Mouse (Mus musculus): ENCODE measurements around the gene 4931429L15Rik. TPM values are rescaled to one million over a fixed set of nuclear protein-coding genes. Genes with fewer than 3 reads are reported as not detected.
"Not testable (repeated sequence)": the region's sequence is repeated elsewhere in the genome, so short reads cannot be mapped to it uniquely, and the experiment has no call there.

4931429L15Rik gene
- polyA plus RNA-seq, 1 experiment from 2014 or later, result not detected

GRCm38 (mm10) chr9:46336294-46336693 lies 16.5 kb upstream of the 4931429L15Rik start:
- DNase-seq (ENCODE audit: low spot score), result peak; percentile 55
- H3K36me3 ChIP-seq, H3K27ac ChIP-seq, H3K4me3 ChIP-seq, H3K9me3 ChIP-seq: not testable (repeated sequence)
- Histone ChIP-seq H3K27me3 (ENCODE audit: insufficient read depth, poor library complexity, severe bottlenecking) (peaks cover 61% of the 10 kb centered on the region), H3K4me1 (peaks cover 19% of the 10 kb centered on the region)
- 62% methylated on average over 13 of the region's 14 CpGs for WGBS

- H3K27me3 ChIP-seq (ENCODE audit: insufficient read depth, poor library complexity, severe bottlenecking), result peaks cover 66% of the 10 kb centered on the region
- DNase-seq (ENCODE audit: low spot score), result peak; percentile 48
- 71% methylated on average over 10 of the region's 10 CpGs for WGBS
These were observed 15.7 kb upstream of the 4931429L15Rik start for GRCm38 (mm10) chr9:46335461-46335995.

GRCm38 (mm10) chr9:46334471-46335025 lies 14.8 kb upstream of the 4931429L15Rik start:
- Histone ChIP-seq H3K36me3 (no peaks in the 10 kb centered on the region), H3K4me3 (peak overlapping the region; percentile 17; the same call in 1 of the 2 replicates), H3K4me1 (peaks cover 28% of the 10 kb centered on the region), H3K27me3 (ENCODE audit: insufficient read depth, poor library complexity, severe bottlenecking) (peaks cover 72% of the 10 kb centered on the region), H3K9me3 (no peaks in the 10 kb centered on the region), H3K27ac (no peak overlapping the region)
- DNase-seq (ENCODE audit: low spot score), result peak; percentile 60
- 31% methylated on average over 26 of the region's 26 CpGs for WGBS

More at GRCm38 (mm10) chr9:46335461-46335995, 15.7 kb upstream of the 4931429L15Rik start:
- H3K36me3 ChIP-seq, result no peaks in the 10 kb centered on the region
- H3K4me1 ChIP-seq, result peaks cover 21% of the 10 kb centered on the region
- H3K9me3 ChIP-seq, result no peaks in the 10 kb centered on the region
- H3K4me3 ChIP-seq, result no peak overlapping the region
- no peak overlapping the region for H3K27ac ChIP-seq

- peaks cover 53% of the 10 kb centered on the region for H3K27me3 ChIP-seq (ENCODE audit: insufficient read depth, poor library complexity, severe bottlenecking)
- 74% methylated on average over 1 of the region's 1 CpGs for WGBS
These were observed 11.5 kb upstream of the 4931429L15Rik start for GRCm38 (mm10) chr9:46331301-46331700.

GRCm38 (mm10) chr9:46330586-46330895 lies 10.8 kb upstream of the 4931429L15Rik start:
- DNase-seq (ENCODE audit: low spot score), result no peak
- H3K4me3 ChIP-seq, result no peak overlapping the region
- WGBS, result 27% methylated on average over 6 of the region's 6 CpGs
- peaks cover 46% of the 10 kb centered on the region for H3K27me3 ChIP-seq (ENCODE audit: insufficient read depth, poor library complexity, severe bottlenecking)
- no peaks in the 10 kb centered on the region for H3K36me3 ChIP-seq
- no peaks in the 10 kb centered on the region for H3K9me3 ChIP-seq
- peaks cover 28% of the 10 kb centered on the region for H3K4me1 ChIP-seq
- 0 out of 2 replicates have a peak overlapping the region, but pooled peaks have one; percentile 16 for H3K27ac ChIP-seq

More at GRCm38 (mm10) chr9:46331301-46331700, 11.5 kb upstream of the 4931429L15Rik start:
- Histone ChIP-seq H3K4me3 (no peak overlapping the region), H3K9me3 (no peaks in the 10 kb centered on the region), H3K27ac (no peak overlapping the region), H3K4me1 (peaks cover 28% of the 10 kb centered on the region), H3K36me3 (no peaks in the 10 kb centered on the region)
- peak; percentile 68 for DNase-seq (ENCODE audit: low spot score)

- Histone ChIP-seq H3K4me3 (peak overlapping the region; percentile 53; the same call in 1 of the 2 replicates), H3K36me3 (no peaks in the 10 kb centered on the region), H3K27ac (0 out of 2 replicates have a peak overlapping the region, but pooled peaks have one; percentile 16), H3K27me3 (ENCODE audit: insufficient read depth, poor library complexity, severe bottlenecking) (peaks cover 41% of the 10 kb centered on the region), H3K4me1 (peaks cover 28% of the 10 kb centered on the region), H3K9me3 (no peaks in the 10 kb centered on the region)
- DNase-seq (ENCODE audit: low spot score), result peak; percentile 70
- 10% methylated on average over 24 of the region's 24 CpGs for WGBS
These were observed 10.2 kb upstream of the 4931429L15Rik start for GRCm38 (mm10) chr9:46329801-46330585.

GRCm38 (mm10) chr9:46329250-46329648 lies 9.5 kb upstream of the 4931429L15Rik start:
- WGBS, result 1% methylated on average over 19 of the region's 19 CpGs
- H3K27ac ChIP-seq, result peak overlapping the region; percentile 86
- H3K4me3 ChIP-seq, result peak overlapping the region; percentile 53
- peaks cover 33% of the 10 kb centered on the region for H3K27me3 ChIP-seq (ENCODE audit: insufficient read depth, poor library complexity, severe bottlenecking)
- H3K9me3 ChIP-seq, result no peaks in the 10 kb centered on the region
- DNase-seq (ENCODE audit: low spot score), result peak; percentile 84
- no peaks in the 10 kb centered on the region for H3K36me3 ChIP-seq
- H3K4me1 ChIP-seq, result peaks cover 22% of the 10 kb centered on the region

- no peaks in the 10 kb centered on the region for H3K36me3 ChIP-seq
- peaks cover 28% of the 10 kb centered on the region for H3K27me3 ChIP-seq (ENCODE audit: insufficient read depth, poor library complexity, severe bottlenecking)
- DNase-seq (ENCODE audit: low spot score), result peak; percentile 78
- H3K4me1 ChIP-seq, result peaks cover 22% of the 10 kb centered on the region
- 4% methylated on average over 30 of the region's 30 CpGs for WGBS
- peak overlapping the region; percentile 53 for H3K4me3 ChIP-seq
- peak overlapping the region; percentile 86 for H3K27ac ChIP-seq
- no peaks in the 10 kb centered on the region for H3K9me3 ChIP-seq
These were observed 8.9 kb upstream of the 4931429L15Rik start for GRCm38 (mm10) chr9:46328572-46329249.

GRCm38 (mm10) chr9:46327706-46328571 lies 8.2 kb upstream of the 4931429L15Rik start:
- Histone ChIP-seq H3K9me3 (no peaks in the 10 kb centered on the region), H3K36me3 (no peaks in the 10 kb centered on the region), H3K4me1 (peaks cover 22% of the 10 kb centered on the region), H3K27me3 (ENCODE audit: insufficient read depth, poor library complexity, severe bottlenecking) (peaks cover 21% of the 10 kb centered on the region), H3K4me3 (peak overlapping the region; percentile 53), H3K27ac (peak overlapping the region; percentile 86)
- 63% methylated on average over 25 of the region's 25 CpGs for WGBS
- peak; percentile 71 for DNase-seq (ENCODE audit: low spot score)

GRCm38 (mm10) chr9:46326694-46327405 lies 7.1 kb upstream of the 4931429L15Rik start:
- DNase-seq (ENCODE audit: low spot score), result peak; percentile 51
- Histone ChIP-seq H3K4me3 (no peak overlapping the region), H3K27ac (no peak overlapping the region), H3K36me3 (no peaks in the 10 kb centered on the region), H3K27me3 (ENCODE audit: insufficient read depth, poor library complexity, severe bottlenecking) (peaks cover 25% of the 10 kb centered on the region; the same call in 1 of the 2 replicates), H3K4me1 (peaks cover 22% of the 10 kb centered on the region), H3K9me3 (no peaks in the 10 kb centered on the region)
- whole genome bisulfite sequencing, result 89% methylated on average over 11 of the region's 11 CpGs

GRCm38 (mm10) chr9:46320461-46320860 lies 675 bp upstream of the 4931429L15Rik start:
- no peaks in the 10 kb centered on the region for H3K36me3 ChIP-seq
- peaks cover 3% of the 10 kb centered on the region; the same call in 1 of the 2 replicates for H3K9me3 ChIP-seq
- H3K27ac ChIP-seq, result no peak overlapping the region
- peaks cover 21% of the 10 kb centered on the region; the same call in 1 of the 2 replicates for H3K27me3 ChIP-seq (ENCODE audit: insufficient read depth, poor library complexity, severe bottlenecking)
- H3K4me1 ChIP-seq, result 0 out of 2 replicates have a peak, but pooled peaks cover 3% of the 10 kb centered on the region
- H3K4me3 ChIP-seq, result no peak overlapping the region
- peak; percentile 58 for DNase-seq (ENCODE audit: low spot score)
- WGBS, result 77% methylated on average over 2 of the region's 2 CpGs
